8 mouse cellular contexts compared by ENCODE assay signal in the genomic region with DNA sequence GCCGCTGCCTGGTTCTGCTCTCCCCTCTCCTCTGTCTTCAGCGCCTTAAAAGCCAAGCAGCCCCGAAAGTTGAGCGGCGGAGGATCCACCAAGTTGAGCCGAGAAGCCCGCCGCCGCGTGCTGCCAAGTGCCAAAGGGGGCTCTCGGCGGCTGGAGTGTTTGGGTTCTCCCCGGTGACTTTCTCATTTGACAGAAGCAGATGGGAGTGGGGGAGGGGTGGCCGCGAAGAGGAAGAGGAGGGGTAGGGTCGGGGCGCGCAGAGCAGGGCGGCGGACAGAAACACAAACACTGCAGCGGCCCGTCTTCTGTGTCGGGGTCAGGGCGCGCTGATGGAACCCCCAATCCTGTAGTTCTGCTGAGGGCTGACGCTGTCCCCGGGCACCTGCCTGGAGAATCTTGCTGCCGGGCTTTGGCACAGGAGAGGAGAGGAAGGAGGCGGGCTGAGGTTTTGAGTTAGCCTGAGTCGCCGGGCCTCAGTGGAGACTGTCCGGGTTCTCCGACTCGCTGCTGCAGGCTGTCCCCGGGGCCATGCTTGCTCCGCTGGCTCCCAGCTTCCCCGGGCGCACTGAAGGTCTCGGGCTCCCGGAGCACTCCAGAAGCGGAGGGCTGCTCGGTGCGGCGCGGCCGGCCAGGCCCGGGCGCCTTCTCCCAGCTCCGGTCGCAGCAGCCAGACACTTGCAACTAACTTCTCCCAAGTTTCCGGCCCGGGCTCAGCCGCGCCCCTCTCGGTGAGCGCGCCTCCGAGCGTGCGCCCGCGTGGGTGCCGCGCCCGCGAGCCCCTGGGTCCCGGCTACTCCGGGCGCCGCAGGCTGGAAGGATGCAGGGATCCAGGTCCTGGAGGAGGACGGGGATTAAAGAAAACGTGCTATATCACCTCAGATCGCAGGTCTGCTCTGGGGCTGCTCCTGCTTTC. TPM values are rescaled to one million over a fixed set of nuclear protein-coding genes. Genes with fewer than 3 reads are reported as not detected.
A peak's percentile ranks its signal among the peaks of the same experiment; 100 is the strongest.
DNase-seq lines count a peak whose midpoint lies in the region; ATAC-seq and TF ChIP-seq lines count a peak whose summit lies in the region.

No protein-coding gene starts in this region.

- no peaks in the 10 kb centered on the region for H3K4me1 ChIP-seq in ES-Bruce4 (ENCODE audit: control insufficient read depth, insufficient read depth, low read length)
- H3K4me1 ChIP-seq in limb, embryonic 11.5 days (ENCODE audit: control insufficient read depth, insufficient read depth, low read length), result peaks cover 17% of the 10 kb centered on the region

- TF ChIP-seq POLR2A in ES-Bruce4 (IDR thresholded peaks at IDR 0.05; ENCODE audit: insufficient read depth, low read length) (no peak), myocyte (IDR thresholded peaks at IDR 0.05; ENCODE audit: insufficient read length, low read depth) (no peak)

- no peak overlapping the region for H3ac ChIP-seq in myocyte (ENCODE audit: control insufficient read depth, insufficient read length)

- H3K79me2 ChIP-seq in myocyte (ENCODE audit: control insufficient read depth, insufficient read depth), result no peaks in the 10 kb centered on the region

- H3K27ac ChIP-seq in ES-Bruce4 (ENCODE audit: insufficient read depth, low read length), result no peak overlapping the region
- H3K27ac ChIP-seq in limb, embryonic 11.5 days (replicated peaks; ENCODE audit: low read depth, low read length), result no peak overlapping the region

- peak overlapping the region; percentile 72 for H3K4me3 ChIP-seq in ES-Bruce4 (ENCODE audit: low read depth, low read length)
- peak overlapping the region; percentile 42 for H3K4me3 ChIP-seq in limb, embryonic 11.5 days (ENCODE audit: low read depth, low read length)
- no peak overlapping the region for H3K4me3 ChIP-seq in myocyte

- peak; percentile 67 for ATAC-seq in limb, embryonic 11.5 days (ENCODE audit: insufficient number of reproducible peaks, low FRiP score, low TSS enrichment, low read depth)

- H3K36me3 ChIP-seq in ES-Bruce4 (ENCODE audit: control insufficient read depth, insufficient read depth, low read length, poor library complexity, severe bottlenecking), result no peaks in the 10 kb centered on the region
- H3K36me3 ChIP-seq in limb, embryonic 11.5 days (ENCODE audit: control insufficient read depth, insufficient read depth, low read length), result no peaks in the 10 kb centered on the region
- H3K36me3 ChIP-seq in myocyte (ENCODE audit: control insufficient read depth, insufficient read depth), result no peaks in the 10 kb centered on the region

- peak overlapping the region; percentile 63 for H3K9ac ChIP-seq in ES-Bruce4 (ENCODE audit: low read depth, poor library complexity, severe bottlenecking)
- H3K9ac ChIP-seq in limb, embryonic 11.5 days (ENCODE audit: low read length), result peak overlapping the region; percentile 40; the same call in 1 of the 2 replicates

- intact Hi-C loops in heart, postnatal 14 days (cut with DNase I), result loop anchor here (10.0 kb wide), 1 partner anchor 199 kb away; no protein-coding TSS in a partner anchor

- WGBS in limb, embryonic 11.5 days, result under 1% methylated on average over 73 of the region's 73 CpGs

- peak; percentile 13 for DNase-seq in kidney, adult 11 months
- no peak for DNase-seq in kidney, adult 8-10 months
- DNase-seq in embryo, embryonic 9.5 days (ENCODE audit: extremely low spot score), result peak; percentile 85
- peak; percentile 33 to 40 for DNase-seq in heart, postnatal 14 days
- peak; percentile 76 for DNase-seq in limb, embryonic 11.5 days (ENCODE audit: low spot score)
- no peak for DNase-seq in cerebellum, adult 11 months

- peaks cover 25% of the 10 kb centered on the region for H3K27me3 ChIP-seq in ES-Bruce4 (ENCODE audit: control insufficient read depth, insufficient read depth, low read length, poor library complexity, severe bottlenecking)
- H3K27me3 ChIP-seq in limb, embryonic 11.5 days (ENCODE audit: control insufficient read depth, insufficient read depth, low read length), result peaks cover 68% of the 10 kb centered on the region
- H3K27me3 ChIP-seq in myocyte (ENCODE audit: control insufficient read depth, insufficient read depth, insufficient read length), result peaks cover 32% of the 10 kb centered on the region

- no peak for TF ChIP-seq EP300 in ES-Bruce4 (IDR thresholded peaks at IDR 0.05; ENCODE audit: insufficient read depth, low read depth, low read length)

- no peak for TF ChIP-seq CTCF in ES-Bruce4 (IDR thresholded peaks at IDR 0.05; ENCODE audit: low read depth, low read length)

- H3K9me3 ChIP-seq in ES-Bruce4 (replicated peaks; ENCODE audit: control insufficient read depth, insufficient read depth, low read length, poor library complexity, severe bottlenecking), result no peaks in the 10 kb centered on the region
- no peaks in the 10 kb centered on the region for H3K9me3 ChIP-seq in limb, embryonic 11.5 days (ENCODE audit: control insufficient read depth, low read length)

- peak overlapping the region; percentile 90 for H3K4me2 ChIP-seq in limb, embryonic 11.5 days (ENCODE audit: low read depth, severe bottlenecking)
- peak overlapping the region; percentile 30 for H3K4me2 ChIP-seq in myocyte (ENCODE audit: low read depth)

TF ChIP-seq in myocyte, 11 proteins besides CTCF, POLR2A, EP300 and RAD21:
- TF ChIP-seq TCF12 (IDR thresholded peaks at IDR 0.05; ENCODE audit: insufficient read depth, poor library complexity, severe bottlenecking), result no peak
- no peak for TF ChIP-seq TCF3 (IDR thresholded peaks at IDR 0.05; ENCODE audit: insufficient read length, low read depth)
- no peak for TF ChIP-seq POLR2AphosphoS2 (IDR thresholded peaks at IDR 0.05; ENCODE audit: insufficient read length, low read depth)
- no peak for TF ChIP-seq USF1 (IDR thresholded peaks at IDR 0.05; ENCODE audit: low read depth)
- no peak for TF ChIP-seq SRF (IDR thresholded peaks at IDR 0.05; ENCODE audit: control insufficient read depth, insufficient read length, low read depth)
- TF ChIP-seq MYOD1 (IDR thresholded peaks at IDR 0.05; ENCODE audit: control insufficient read depth in 1 of 3, insufficient read length in 2 of 3, low read depth in 2 of 3), result no peak
- no peak for TF ChIP-seq CEBPB (IDR thresholded peaks at IDR 0.05; ENCODE audit: insufficient read depth, poor library complexity, severe bottlenecking)
- no peak for TF ChIP-seq MAX (IDR thresholded peaks at IDR 0.05; ENCODE audit: low read depth)
- TF ChIP-seq REST (IDR thresholded peaks at IDR 0.05; ENCODE audit: insufficient read depth, insufficient read length), result no peak
- no peak for TF ChIP-seq MYOG (IDR thresholded peaks at IDR 0.05; ENCODE audit: control insufficient read depth in 1 of 3, insufficient read depth in 1 of 3, insufficient read length in 2 of 3, low read depth in 2 of 3)
- TF ChIP-seq E2F4 (IDR thresholded peaks at IDR 0.05; ENCODE audit: insufficient read depth), result no peak

RNA-seq across cellular contexts. Expression of a gene that starts 0.6 kb away (rescaled TPM):
- 0.73 and 1.2 TPM in 2 replicates for polyA plus RNA-seq in ES-Bruce4 (2011; ENCODE audit: insufficient read depth, insufficient read length, low read depth, missing spikeins)
- under 1 TPM in 1 of 2 experiments, not detected in 1; 0.12 TPM for total RNA-seq in heart, postnatal 14 days (2021)
- polyA plus RNA-seq in limb, embryonic 11.5 days (2014; fragmentation: Nextera tagmentation; extraction: Ambion mirVana), result 0.11 and 0.13 TPM in 2 replicates
- polyA plus RNA-seq in myocyte (2012; fragmentation: generic; extraction: Trizol), result not detected

RNA-seq across cellular contexts. Expression of a gene that starts 30.5 kb away (rescaled TPM):
- polyA plus RNA-seq in ES-Bruce4 (2011; ENCODE audit: insufficient read depth, insufficient read length, low read depth, missing spikeins) (not detected in 2 replicates), myocyte (2012; fragmentation: generic; extraction: Trizol) (not detected)
- not detected for total RNA-seq in heart, postnatal 14 days (2021)
- not detected in 2 replicates for polyA plus RNA-seq in limb, embryonic 11.5 days (2014; fragmentation: Nextera tagmentation; extraction: Ambion mirVana)

Comparison
In these comparisons a context has a peak if more than half of its experiments do, and no peak if none do; other contexts are left out.
1. DNase-seq: peak in kidney, adult 11 months (single experiment), embryo, embryonic 9.5 days (single experiment), heart, postnatal 14 days (2 of 2) and limb, embryonic 11.5 days (single experiment); none in kidney, adult 8-10 months (0 of 2) and cerebellum, adult 11 months (single experiment).